Mouse (Mus musculus) lung, adult 2 months (tissue): ENCODE data around the gene Calm5.

Experiments
- CTCF ChIP-seq: fragments of 200-500 bp; IDR thresholded peaks from 2 replicates; pipeline ENCODE4 v1.5.1; 2011; ENCODE audit warnings: mild to moderate bottlenecking, low read length, control low read depth; ENCODE audit not compliant: insufficient read depth
- POLR2A ChIP-seq: fragments of 200-500 bp; IDR thresholded peaks from 2 replicates; pipeline ENCODE4 v1.6.1; 2011; ENCODE audit warnings: low read depth, mild to moderate bottlenecking, control low read depth, low read length, borderline replicate concordance; ENCODE audit errors: extremely low read depth

GRCm38 (mm10) chr13:3896913-3897312 is 42.9 kb downstream of the Calm5 start:
- no peak for TF ChIP-seq POLR2A
- TF ChIP-seq CTCF, result peak; percentile 75
